Mouse (Mus musculus) liver, embryonic 14.5 days (tissue): Measurements from ENCODE around the gene Fsd1. TPM values are rescaled to one million over a fixed set of nuclear protein-coding genes. Genes with fewer than 3 reads are reported as not detected.

Source experiments
- ATAC-seq: fragments of 200-750 bp; cut with Nextera tagmentation; 2 replicates; pipeline ENCODE4 v1.8.0; 2017; ENCODE audit warnings: moderate number of reproducible peaks, mild to moderate bottlenecking, moderate library complexity; ENCODE audit not compliant: insufficient read depth
- DNase-seq, 3 experiments: peaks; one replicate each; pipeline ENCODE4 v3.0.0-alpha.2; 2012 to 2013; ENCODE audit warnings: low read depth in 3 of 3, low spot score in 3 of 3
- H3K27ac ChIP-seq: fragments of 300-500 bp; sonication (generic); 2 replicates; pipeline ENCODE4 v1.5.1; 2014; ENCODE audit warnings: moderate library complexity, mild to moderate bottlenecking, control low read depth, inconsistent platforms
- H3K27me3 ChIP-seq: fragments of 300-500 bp; sonication (generic); 2 replicates; pipeline ENCODE4 v1.6.1; 2014; ENCODE audit warnings: mild to moderate bottlenecking, low read length, moderate library complexity; ENCODE audit not compliant: control insufficient read depth, insufficient read depth
- H3K36me3 ChIP-seq: fragments of 300-500 bp; sonication (generic); replicated peaks from 2 replicates; pipeline ENCODE4 v1.6.1; 2014; ENCODE audit warnings: low read depth; ENCODE audit not compliant: control insufficient read depth, insufficient read depth
- H3K4me1 ChIP-seq, 2 experiments: fragments of 200-500 bp in 1 of 2; fragments of 300-500 bp in 1 of 2; sonication (generic) in 1 of 2; replicated peaks; 2 replicates each; pipeline ENCODE4 v1.6.1; 2012 to 2014; ENCODE audit warnings: antibody characterized with exemption in 1 of 2, inconsistent platforms in 1 of 2, low read length in 1 of 2; ENCODE audit not compliant: control insufficient read depth in 2 of 2, insufficient read depth in 2 of 2
- H3K4me2 ChIP-seq: fragments of 300-500 bp; sonication (generic); 2 replicates; pipeline ENCODE4 v1.6.1; 2014; ENCODE audit warnings: low read depth, mild to moderate bottlenecking, control low read depth, moderate library complexity
- H3K4me3 ChIP-seq, 2 experiments: fragments of 200-500 bp in 1 of 2; fragments of 300-500 bp in 1 of 2; sonication (generic) in 1 of 2; 2 replicates each; pipeline ENCODE4 v1.5.1; 2012 to 2014; ENCODE audit warnings: low read depth in 2 of 2, low read length in 2 of 2, mild to moderate bottlenecking in 2 of 2, control low read depth in 1 of 2, inconsistent platforms in 1 of 2, moderate library complexity in 1 of 2; ENCODE audit not compliant: insufficient read depth in 1 of 2
- H3K9ac ChIP-seq: fragments of 300-500 bp; sonication (generic); replicated peaks from 2 replicates; pipeline ENCODE4 v1.6.1; 2014; ENCODE audit warnings: mild to moderate bottlenecking, control low read depth, moderate library complexity
- H3K9me3 ChIP-seq: fragments of 300-500 bp; sonication (generic); 2 replicates; pipeline ENCODE4 v1.6.1; 2016; ENCODE audit warnings: low read length, mixed read lengths; ENCODE audit not compliant: control insufficient read depth
- CTCF ChIP-seq: IDR thresholded peaks from 2 replicates; pipeline ENCODE4 v1.5.1; 2016; ENCODE audit warnings: antibody characterized with exemption, low read depth, control low read depth
- EP300 ChIP-seq: IDR thresholded peaks from 2 replicates; pipeline ENCODE4 v1.6.1; 2016; ENCODE audit warnings: antibody characterized with exemption, low read depth
- WGBS: fragments of 180-500 bp; shearing (Covaris S2); extraction: QIAGEN DNeasy Blood & Tissue Kit; methylation state at CpG from one replicate; pipeline ENCODE4 v1.1.7; 2014; ENCODE audit not compliant: insufficient replicate concordance; 5-methylcytosine and 5-hydroxymethylcytosine counted together
- polyA plus RNA-seq, 2 experiments: library from polyadenylated mRNA; depleted of rRNA in 1 of 2; stranded (reverse) in 1 of 2; unstranded in 1 of 2; fragments of >200 nt; fragmentation: Nextera tagmentation in 1 of 2; extraction: Ambion mirVana in 1 of 2; gene quantifications; 2 replicates each; pipeline versions ENCODE4 v1.2.1 to v1.2.3; 2012 to 2014

Fsd1 gene
- polyA plus RNA-seq, 2 experiments: 0.19 to 0.30 TPM

DNA sequence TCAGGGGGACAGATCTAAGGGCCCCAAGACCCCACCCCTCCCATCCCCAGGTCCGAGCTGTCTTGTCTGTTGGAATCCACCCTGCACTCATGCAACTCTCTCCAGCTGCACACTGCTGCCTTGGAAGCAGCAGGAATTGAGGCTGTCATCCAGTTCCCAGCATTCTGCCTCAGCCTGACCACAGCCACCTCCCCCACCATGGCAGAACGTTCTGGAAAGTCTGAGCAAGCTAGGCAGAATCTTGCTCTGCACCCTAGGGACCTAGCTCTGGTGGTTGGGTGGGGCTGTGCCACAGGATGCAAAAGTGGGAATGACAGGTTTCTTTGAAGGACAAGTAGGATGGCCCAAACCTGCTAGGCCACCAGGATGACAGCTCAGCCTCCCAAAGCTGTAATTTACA lies 38.2 kb downstream of the Fsd1 start:
- no peak overlapping the region for H3K4me2 ChIP-seq
- no peaks in the 10 kb centered on the region for H3K36me3 ChIP-seq
- no peak overlapping the region for H3K9ac ChIP-seq
- ATAC-seq: no peak
- no peaks in the 10 kb centered on the region for H3K27me3 ChIP-seq
- no peak overlapping the region for H3K4me3 ChIP-seq
- no peak overlapping the region for H3K27ac ChIP-seq
- TF ChIP-seq EP300: no peak
- no peak for TF ChIP-seq CTCF
- no peaks in the 10 kb centered on the region for H3K9me3 ChIP-seq
- H3K4me1 ChIP-seq: peaks cover 0 to 14% of the 10 kb centered on the region in 2 experiments; a peak in 2 of 4 replicates
- 54% methylated on average over 2 of the region's 2 CpGs for WGBS
- DNase-seq: no peak

DNA sequence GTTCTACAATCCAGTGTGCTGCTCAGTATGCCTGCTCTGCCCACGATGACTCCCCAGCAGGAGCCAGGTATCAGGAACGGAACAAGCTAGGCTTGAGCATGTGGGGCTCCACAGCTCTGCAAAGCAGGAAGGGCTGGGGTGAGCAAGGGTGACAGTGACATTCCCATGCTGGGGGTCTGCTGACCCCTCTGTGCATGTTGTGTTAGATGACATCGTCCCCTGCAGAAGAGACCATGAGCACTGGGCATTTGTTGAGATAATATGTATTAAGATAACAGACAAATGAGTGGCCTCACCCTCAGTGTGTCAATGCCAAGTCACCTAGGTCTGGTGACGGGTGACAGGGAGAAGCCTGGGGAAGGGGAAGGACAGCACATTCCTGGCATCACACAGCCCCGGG lies 38.6 kb downstream of the Fsd1 start:
- DNase-seq (no peak), ATAC-seq (no peak)
- Histone ChIP-seq H3K4me2 (no peak overlapping the region), H3K4me3 (no peak overlapping the region), H3K36me3 (no peaks in the 10 kb centered on the region), H3K4me1 (peaks cover 0 to 14% of the 10 kb centered on the region in 2 experiments; a peak in 2 of 4 replicates), H3K9me3 (no peaks in the 10 kb centered on the region), H3K9ac (no peak overlapping the region), H3K27ac (no peak overlapping the region), H3K27me3 (no peaks in the 10 kb centered on the region)
- TF ChIP-seq CTCF (no peak), EP300 (no peak)
- WGBS: 70% methylated on average over 5 of the region's 5 CpGs

DNA sequence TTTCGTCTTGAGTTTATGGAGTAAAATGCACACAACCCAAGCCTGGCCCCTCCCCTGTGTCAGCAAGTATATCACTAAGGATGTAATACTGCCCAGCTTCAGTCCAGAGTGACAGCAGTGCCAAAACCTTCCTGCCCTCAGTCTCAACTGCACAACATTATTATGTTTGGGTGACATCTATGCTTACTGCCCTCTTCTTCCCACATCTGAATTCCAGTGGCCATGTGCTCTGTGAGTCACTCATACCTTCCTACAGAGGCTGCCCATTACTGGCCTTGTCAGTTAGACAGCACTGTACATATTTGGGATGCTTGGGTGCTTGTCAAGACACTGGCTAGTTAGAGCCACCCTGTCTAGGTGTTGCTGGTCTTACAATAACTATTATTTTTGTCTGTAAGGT lies 40.0 kb downstream of the Fsd1 start:
- Histone ChIP-seq H3K4me3 (no peak overlapping the region), H3K27ac (no peak overlapping the region), H3K36me3 (no peaks in the 10 kb centered on the region), H3K4me1 (peaks cover 0 to 18% of the 10 kb centered on the region in 2 experiments; a peak in 2 of 4 replicates), H3K9ac (no peak overlapping the region), H3K9me3 (no peaks in the 10 kb centered on the region), H3K4me2 (no peak overlapping the region), H3K27me3 (no peaks in the 10 kb centered on the region)
- ATAC-seq (no peak), DNase-seq (no peak)
- TF ChIP-seq EP300 (no peak), CTCF (no peak)
- WGBS: 78% methylated on average over 1 of the region's 1 CpGs

GRCm38 (mm10) chr17:56026881-56027280 lies 40.6 kb downstream of the Fsd1 start:
- no peaks in the 10 kb centered on the region for H3K27me3 ChIP-seq
- no peak overlapping the region for H3K27ac ChIP-seq
- ATAC-seq (no peak), DNase-seq (no peak)
- H3K4me3 ChIP-seq: no peak overlapping the region
- no peak overlapping the region for H3K4me2 ChIP-seq
- H3K4me1 ChIP-seq: peaks cover 0 to 19% of the 10 kb centered on the region in 2 experiments; a peak in 2 of 4 replicates
- H3K9me3 ChIP-seq: no peaks in the 10 kb centered on the region
- TF ChIP-seq EP300 (no peak), CTCF (no peak)
- no peak overlapping the region for H3K9ac ChIP-seq
- 63% methylated on average over 1 of the region's 1 CpGs for WGBS
- no peaks in the 10 kb centered on the region for H3K36me3 ChIP-seq

DNA sequence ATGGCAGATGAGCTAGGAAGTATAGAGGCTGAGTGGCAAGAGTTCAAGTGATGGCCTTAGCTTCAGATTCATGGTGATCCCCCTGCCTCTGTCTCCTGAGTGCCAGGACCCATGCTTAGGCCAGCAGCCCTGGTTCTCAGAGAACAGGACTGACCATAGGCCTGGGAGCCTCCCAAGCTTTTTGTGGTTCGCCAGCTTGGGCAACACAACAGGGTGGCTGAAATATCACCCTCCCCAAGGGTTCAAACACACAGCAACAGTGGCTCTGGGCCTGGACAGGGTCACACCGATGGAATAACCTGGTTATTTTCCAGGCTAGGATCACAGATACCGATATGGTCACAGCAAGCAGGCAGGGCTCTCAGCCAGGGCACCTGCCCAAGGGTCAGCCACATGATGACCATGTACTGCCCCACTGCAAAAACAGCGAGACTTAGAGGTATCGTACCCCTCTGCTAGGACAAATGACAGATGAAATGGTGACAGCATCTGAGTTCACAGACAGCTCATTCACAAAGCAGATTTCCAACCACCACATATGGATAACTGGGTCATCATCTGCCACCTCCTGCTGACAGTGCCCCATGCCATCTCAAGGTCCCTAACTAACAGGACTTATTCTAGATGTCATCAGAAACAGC lies 41.6 kb downstream of the Fsd1 start:
- Histone ChIP-seq H3K4me2 (no peak overlapping the region), H3K4me1 (peaks cover 0 to 19% of the 10 kb centered on the region in 2 experiments; a peak in 2 of 4 replicates), H3K27ac (no peak overlapping the region), H3K9ac (no peak overlapping the region), H3K4me3 (no peak overlapping the region), H3K36me3 (no peaks in the 10 kb centered on the region), H3K27me3 (no peaks in the 10 kb centered on the region), H3K9me3 (no peaks in the 10 kb centered on the region)
- 80% methylated on average over 5 of the region's 5 CpGs for WGBS
- ATAC-seq (no peak), DNase-seq (no peak)
- TF ChIP-seq CTCF (no peak), EP300 (no peak)
